Mouse (Mus musculus) testis, adult 2 months (tissue): ENCODE results near the gene Csl. TPM values are rescaled to one million over a fixed set of nuclear protein-coding genes. Genes with fewer than 3 reads are reported as not detected.

Source experiments
- H3K27ac ChIP-seq: fragments of 200-500 bp; 2 replicates; pipeline ENCODE4 v1.5.1; 2012; ENCODE audit warnings: low read depth, low read length; ENCODE audit not compliant: control insufficient read depth, insufficient read depth
- H3K27me3 ChIP-seq: fragments of 200-500 bp; 2 replicates; pipeline ENCODE4 v1.6.1; 2012; ENCODE audit warnings: mild to moderate bottlenecking, low read length, moderate library complexity; ENCODE audit not compliant: control insufficient read depth, insufficient read depth
- H3K36me3 ChIP-seq: fragments of 200-500 bp; 2 replicates; pipeline ENCODE4 v1.6.1; 2012; ENCODE audit warnings: mild to moderate bottlenecking, low read length; ENCODE audit not compliant: control insufficient read depth, insufficient read depth
- H3K4me1 ChIP-seq: fragments of 200-500 bp; 2 replicates; pipeline ENCODE4 v1.6.1; 2012; ENCODE audit warnings: low read length; ENCODE audit not compliant: control insufficient read depth, insufficient read depth
- H3K4me3 ChIP-seq: fragments of 200-500 bp; 2 replicates; pipeline ENCODE4 v1.5.1; 2012; ENCODE audit warnings: low read depth, mild to moderate bottlenecking, low read length, moderate library complexity, mixed read lengths; ENCODE audit not compliant: control insufficient read depth
- CTCF ChIP-seq: fragments of 200-500 bp; IDR thresholded peaks from 2 replicates; pipeline ENCODE4 v1.5.1; 2012; ENCODE audit warnings: low read depth, mild to moderate bottlenecking, inconsistent platforms, low read length, moderate library complexity; ENCODE audit not compliant: control insufficient read depth, insufficient read depth, insufficient replicate concordance
- POLR2A ChIP-seq: fragments of 200-500 bp; IDR thresholded peaks from 2 replicates; pipeline ENCODE4 v1.6.1; 2012; ENCODE audit warnings: low read depth, mild to moderate bottlenecking, inconsistent platforms, low read length, moderate library complexity; ENCODE audit not compliant: control insufficient read depth
- polyA plus RNA-seq: library from polyadenylated mRNA; depleted of rRNA; stranded (reverse); fragments of >200 nt; gene quantifications from 2 replicates; pipeline ENCODE4 v1.2.3, GENCODE M21; 2012

Gene Csl
- polyA plus RNA-seq, 1 experiment: 156 TPM

DNA sequence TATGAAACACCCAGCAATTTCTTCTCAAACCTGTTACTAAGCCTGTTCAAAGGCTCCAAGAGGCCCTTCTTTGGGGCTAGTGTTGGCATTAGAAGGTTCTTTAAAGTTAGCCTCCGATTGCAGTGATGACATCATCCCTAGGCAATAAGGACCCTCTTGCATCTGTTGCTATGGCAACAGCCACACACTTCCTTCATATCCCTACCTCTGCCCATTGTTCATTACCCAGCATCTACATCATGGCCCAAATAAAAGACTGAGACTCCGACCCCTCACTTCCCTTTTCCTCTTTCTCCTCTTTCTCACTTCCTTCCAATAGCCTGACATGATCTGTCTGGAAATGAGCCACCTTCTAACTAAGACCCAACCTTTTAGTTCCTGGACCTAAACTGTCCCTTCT is 46.3 kb downstream of the Csl start:
- Histone ChIP-seq H3K27me3 (no peaks in the 10 kb centered on the region), H3K4me3 (no peak overlapping the region), H3K4me1 (no peaks in the 10 kb centered on the region), H3K27ac (no peak overlapping the region), H3K36me3 (no peaks in the 10 kb centered on the region)
- TF ChIP-seq POLR2A (no peak), CTCF (no peak)

DNA sequence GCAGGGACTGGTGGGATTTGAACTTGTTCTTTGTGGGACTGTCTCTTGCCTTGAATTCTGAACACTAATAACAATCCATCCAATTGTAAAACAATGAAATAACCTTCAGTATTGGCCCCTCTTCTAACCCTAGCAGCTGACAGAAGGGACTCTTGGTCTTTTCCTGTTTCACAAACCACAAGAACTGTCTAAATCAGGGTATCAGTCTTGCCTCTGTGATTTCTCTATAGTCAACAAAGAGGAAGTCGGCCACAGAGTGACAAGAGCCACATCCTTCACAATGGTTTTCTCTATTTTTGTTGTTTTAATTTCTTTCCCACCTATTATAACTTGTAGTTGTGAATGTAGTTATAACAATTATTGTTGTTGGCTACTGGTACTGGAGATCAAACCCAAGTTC is 47.9 kb downstream of the Csl start:
- Histone ChIP-seq H3K4me1 (no peaks in the 10 kb centered on the region), H3K27ac (no peak overlapping the region), H3K36me3 (no peaks in the 10 kb centered on the region), H3K27me3 (no peaks in the 10 kb centered on the region), H3K4me3 (no peak overlapping the region)
- TF ChIP-seq CTCF (no peak), POLR2A (no peak)
